Mouse (Mus musculus) intestine, embryonic 14.5 days (tissue): ENCODE measurements at regions not wholly inside any gene's neighbourhood (a gene's known extent, or its start where the extent isn't known, plus 50 kb on each side); places are given as distances from the start of the nearest gene placed in this dataset.

Source experiments
- ATAC-seq: fragments of 200-750 bp; cut with Nextera tagmentation; replicated peaks from 2 replicates; pipeline ENCODE4 v1.8.0; 2017; ENCODE audit warnings: low read depth, moderate number of reproducible peaks, moderate TSS enrichment, moderate library complexity; ENCODE audit not compliant: low FRiP score, low TSS enrichment
- DNase-seq: peaks from one replicate; pipeline ENCODE4 v3.0.0-alpha.2; 2018; ENCODE audit warnings: low spot score
- H3K27ac ChIP-seq: fragments of 300-500 bp; sonication (generic); 2 replicates; pipeline ENCODE4 v1.5.1; 2014; ENCODE audit warnings: low read depth, mild to moderate bottlenecking, control low read depth
- H3K27me3 ChIP-seq: fragments of 300-500 bp; sonication (generic); replicated peaks from 2 replicates; pipeline ENCODE4 v1.6.1; 2014; ENCODE audit warnings: low read length, control low read depth; ENCODE audit not compliant: control insufficient read depth, insufficient read depth
- H3K36me3 ChIP-seq: fragments of 300-500 bp; sonication (generic); 2 replicates; pipeline ENCODE4 v1.6.1; 2014; ENCODE audit warnings: low read length, control low read depth; ENCODE audit not compliant: control insufficient read depth, insufficient read depth
- H3K4me1 ChIP-seq: fragments of 300-500 bp; sonication (generic); replicated peaks from 2 replicates; pipeline ENCODE4 v1.6.1; 2014; ENCODE audit warnings: low read length, control low read depth, mixed read lengths; ENCODE audit not compliant: control insufficient read depth, insufficient read depth
- H3K4me2 ChIP-seq: fragments of 300-500 bp; sonication (generic); 2 replicates; pipeline ENCODE4 v1.6.1; 2014; ENCODE audit warnings: low read length
- H3K4me3 ChIP-seq: fragments of 300-500 bp; sonication (generic); 2 replicates; pipeline ENCODE4 v1.5.1; 2014; ENCODE audit warnings: low read depth, low read length, control low read depth, mixed read lengths
- H3K9ac ChIP-seq: fragments of 300-500 bp; sonication (generic); 2 replicates; pipeline ENCODE4 v1.6.1; 2014; ENCODE audit warnings: mild to moderate bottlenecking, low read length
- H3K9me3 ChIP-seq: fragments of 300-500 bp; sonication (generic); 2 replicates; pipeline ENCODE4 v1.6.1; 2016; ENCODE audit warnings: low read length, control low read depth; ENCODE audit not compliant: control insufficient read depth
- WGBS: fragments of 180-500 bp; shearing (Covaris S2); extraction: QIAGEN DNeasy Blood & Tissue Kit; methylation state at CpG from one replicate; pipeline ENCODE4 v1.1.7; 2014; 5-methylcytosine and 5-hydroxymethylcytosine counted together

- H3K36me3 ChIP-seq, result no peaks in the 10 kb centered on the region
- H3K27ac ChIP-seq, result no peak overlapping the region
- H3K4me1 ChIP-seq, result peaks cover 10% of the 10 kb centered on the region; the same call in 1 of the 2 replicates
- no peak overlapping the region for H3K4me3 ChIP-seq
- ATAC-seq (no peak), DNase-seq (no peak)
- H3K9ac ChIP-seq, result no peak overlapping the region
- no peaks in the 10 kb centered on the region; the same call in 1 of the 2 replicates for H3K27me3 ChIP-seq
- peak overlapping the region; percentile 18 for H3K4me2 ChIP-seq
- H3K9me3 ChIP-seq, result 0 out of 2 replicates have a peak, but pooled peaks cover 3% of the 10 kb centered on the region
- 19% methylated on average over 9 of the region's 9 CpGs for WGBS
These were observed 55.1 kb upstream of the Fam222a start for GRCm38 (mm10) chr5:114512756-114513155.

- no peak overlapping the region for H3K4me3 ChIP-seq
- H3K36me3 ChIP-seq, result no peaks in the 10 kb centered on the region
- H3K4me2 ChIP-seq, result peak overlapping the region; percentile 14; the same call in 1 of the 2 replicates
- DNase-seq (no peak), ATAC-seq (no peak)
- H3K4me1 ChIP-seq, result peaks cover 4% of the 10 kb centered on the region; the same call in 1 of the 2 replicates
- H3K27ac ChIP-seq, result no peak overlapping the region
- H3K9ac ChIP-seq, result no peak overlapping the region
- no peaks in the 10 kb centered on the region; the same call in 1 of the 2 replicates for H3K27me3 ChIP-seq
- H3K9me3 ChIP-seq, result 0 out of 2 replicates have a peak, but pooled peaks cover 3% of the 10 kb centered on the region
- 17% methylated on average over 10 of the region's 10 CpGs for WGBS
These were observed 53.8 kb upstream of the Fam222a start for GRCm38 (mm10) chr5:114513911-114514457.

- 71% methylated on average over 4 of the region's 4 CpGs for WGBS
- no peak for DNase-seq
- ATAC-seq, result no peak
- Histone ChIP-seq H3K36me3 (no peaks in the 10 kb centered on the region), H3K27me3 (no peaks in the 10 kb centered on the region; the same call in 1 of the 2 replicates), H3K4me3 (no peak overlapping the region), H3K27ac (no peak overlapping the region), H3K4me1 (peaks cover 4% of the 10 kb centered on the region; the same call in 1 of the 2 replicates), H3K4me2 (no peak overlapping the region), H3K9me3 (0 out of 2 replicates have a peak, but pooled peaks cover 3% of the 10 kb centered on the region), H3K9ac (no peak overlapping the region)
These were observed 50.8 kb upstream of the Fam222a start for GRCm38 (mm10) chr5:114517010-114517409.

GRCm38 (mm10) chr5:114518012-114518411, 49.8 kb upstream of the Fam222a start:
- H3K4me3 ChIP-seq, result no peak overlapping the region
- H3K4me2 ChIP-seq, result no peak overlapping the region
- ATAC-seq (no peak), DNase-seq (no peak)
- no peaks in the 10 kb centered on the region; the same call in 1 of the 2 replicates for H3K27me3 ChIP-seq
- peaks cover 4% of the 10 kb centered on the region; the same call in 1 of the 2 replicates for H3K4me1 ChIP-seq
- no peak overlapping the region for H3K27ac ChIP-seq
- H3K9me3 ChIP-seq, result 0 out of 2 replicates have a peak, but pooled peaks cover 3% of the 10 kb centered on the region
- H3K9ac ChIP-seq, result no peak overlapping the region
- no peaks in the 10 kb centered on the region for H3K36me3 ChIP-seq
- WGBS, result 77% methylated on average over 2 of the region's 2 CpGs
